Mouse (Mus musculus) cortical plate, adult 2 months (tissue): ENCODE results near the gene Ufc1.

Experiments
- CTCF ChIP-seq: fragments of 200-500 bp; IDR thresholded peaks from 2 replicates; pipeline ENCODE4 v1.5.1; 2011; ENCODE audit warnings: mild to moderate bottlenecking, control low read depth, low read length; ENCODE audit not compliant: insufficient read depth; ENCODE audit errors: extremely low read depth
- POLR2A ChIP-seq: fragments of 200-500 bp; IDR thresholded peaks from 2 replicates; pipeline ENCODE4 v1.6.1; 2011; ENCODE audit warnings: mild to moderate bottlenecking, low read length, control low read depth; ENCODE audit not compliant: insufficient read depth; ENCODE audit errors: extremely low read depth

DNA sequence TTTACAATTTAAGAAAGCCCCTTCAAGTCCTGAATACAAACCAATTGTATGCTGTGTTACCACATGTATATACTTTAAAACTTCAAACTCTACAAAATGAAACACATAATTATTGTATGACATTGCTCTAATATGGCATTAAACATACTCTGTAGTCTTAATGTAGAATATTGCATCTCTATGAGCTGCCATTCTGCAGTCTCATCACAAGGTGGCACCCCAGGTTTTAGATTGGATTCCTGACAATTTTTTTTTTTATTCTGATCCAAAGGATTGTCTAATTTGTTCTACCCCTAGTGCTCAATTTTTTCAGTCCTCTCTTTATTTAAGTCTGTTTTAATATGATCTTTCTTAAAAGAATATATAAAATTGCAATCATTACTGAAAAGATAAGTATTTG, 26.6 kb upstream of the Ufc1 start:
- TF ChIP-seq POLR2A (no peak), CTCF (no peak)
